Mouse (Mus musculus) midbrain, embryonic 15.5 days (tissue): ENCODE measurements at regions not wholly inside any gene's neighbourhood (a gene's known extent, or its start where the extent isn't known, plus 50 kb on each side); places are given as distances from the start of the nearest gene placed in this dataset.
A peak's percentile ranks its signal among the peaks of the same experiment; 100 is the strongest.
"Not testable (repeated sequence)": the region's sequence is repeated elsewhere in the genome, so short reads cannot be mapped to it uniquely, and the experiment has no call there.

ENCODE experiments used
- ATAC-seq: fragments of 200-750 bp; cut with Nextera tagmentation; replicated peaks from 2 replicates; pipeline ENCODE4 v1.8.0; 2017; ENCODE audit warnings: moderate TSS enrichment
- H3K27ac ChIP-seq: fragments of 300-500 bp; sonication (generic); 2 replicates; pipeline ENCODE4 v1.5.1; 2015; ENCODE audit warnings: mild to moderate bottlenecking, inconsistent platforms
- H3K27me3 ChIP-seq: fragments of 300-500 bp; sonication (generic); replicated peaks from 2 replicates; pipeline ENCODE4 v1.6.1; 2015; ENCODE audit warnings: inconsistent platforms
- H3K36me3 ChIP-seq: fragments of 300-500 bp; sonication (generic); replicated peaks from 2 replicates; pipeline ENCODE4 v1.6.1; 2015; ENCODE audit warnings: inconsistent platforms
- H3K4me1 ChIP-seq: fragments of 300-500 bp; sonication (generic); 2 replicates; pipeline ENCODE4 v1.6.1; 2015; ENCODE audit warnings: inconsistent platforms
- H3K4me2 ChIP-seq: fragments of 300-500 bp; sonication (generic); 2 replicates; pipeline ENCODE4 v1.6.1; 2015; ENCODE audit warnings: inconsistent platforms, mild to moderate bottlenecking, moderate library complexity
- H3K4me3 ChIP-seq: fragments of 300-500 bp; sonication (generic); 2 replicates; pipeline ENCODE4 v1.5.1; 2015; ENCODE audit warnings: mild to moderate bottlenecking, inconsistent platforms
- H3K9ac ChIP-seq: fragments of 300-500 bp; sonication (generic); 2 replicates; pipeline ENCODE4 v1.6.1; 2015; ENCODE audit warnings: mild to moderate bottlenecking, inconsistent platforms
- H3K9me3 ChIP-seq: fragments of 300-500 bp; sonication (generic); 2 replicates; pipeline ENCODE4 v1.6.1; 2016; ENCODE audit warnings: inconsistent platforms
- WGBS: fragments of 180-500 bp; shearing (Covaris S2); methylation state at CpG from one replicate; pipeline ENCODE4 v1.1.7; 2015; ENCODE audit warnings: mixed read lengths; 5-methylcytosine and 5-hydroxymethylcytosine counted together

- H3K36me3 ChIP-seq, result no peaks in the 10 kb centered on the region
- H3K4me2 ChIP-seq, result no peak overlapping the region
- ATAC-seq, result no peak
- no peaks in the 10 kb centered on the region for H3K4me1 ChIP-seq
- no peaks in the 10 kb centered on the region for H3K9me3 ChIP-seq
- no peaks in the 10 kb centered on the region for H3K27me3 ChIP-seq
- H3K4me3 ChIP-seq, result no peak overlapping the region
- 84% methylated on average over 4 of the region's 4 CpGs for WGBS
- H3K27ac ChIP-seq, result no peak overlapping the region
- no peak overlapping the region for H3K9ac ChIP-seq
These were observed 92.9 kb upstream of the Pfn2 start for GRCm38 (mm10) chr3:57940504-57941381.

GRCm38 (mm10) chr3:57944698-57945097 lies 96.8 kb upstream of the Pfn2 start:
- Histone ChIP-seq H3K4me1 (no peaks in the 10 kb centered on the region), H3K9ac (no peak overlapping the region), H3K4me2 (no peak overlapping the region), H3K36me3 (no peaks in the 10 kb centered on the region), H3K9me3 (no peaks in the 10 kb centered on the region), H3K27me3 (no peaks in the 10 kb centered on the region), H3K4me3 (no peak overlapping the region), H3K27ac (no peak overlapping the region)
- 78% methylated on average over 2 of the region's 2 CpGs for WGBS
- no peak for ATAC-seq

GRCm38 (mm10) chr3:57945765-57946164 lies 97.9 kb upstream of the Pfn2 start:
- WGBS, result 42% methylated on average over 5 of the region's 5 CpGs
- ATAC-seq, result peak; percentile 69; the same call in 1 of the 2 replicates
- Histone ChIP-seq H3K4me3 (no peak overlapping the region), H3K36me3 (no peaks in the 10 kb centered on the region), H3K4me2 (no peak overlapping the region), H3K9me3 (no peaks in the 10 kb centered on the region), H3K27ac (no peak overlapping the region), H3K4me1 (no peaks in the 10 kb centered on the region), H3K9ac (no peak overlapping the region), H3K27me3 (no peaks in the 10 kb centered on the region)

- 98% methylated on average over 2 of the region's 2 CpGs for WGBS
- Histone ChIP-seq H3K27ac (no peak overlapping the region), H3K9ac (no peak overlapping the region), H3K9me3 (no peaks in the 10 kb centered on the region), H3K36me3 (no peaks in the 10 kb centered on the region), H3K4me2 (no peak overlapping the region), H3K4me1 (no peaks in the 10 kb centered on the region), H3K4me3 (no peak overlapping the region), H3K27me3 (no peaks in the 10 kb centered on the region)
- no peak for ATAC-seq
These were observed 99.5 kb upstream of the Pfn2 start for GRCm38 (mm10) chr3:57947331-57947730.

GRCm38 (mm10) chr3:57948720-57949119 lies 100.8 kb upstream of the Pfn2 start:
- Histone ChIP-seq H3K4me2 (no peak overlapping the region), H3K4me1 (no peaks in the 10 kb centered on the region), H3K9me3 (no peaks in the 10 kb centered on the region), H3K27ac (no peak overlapping the region), H3K9ac (no peak overlapping the region), H3K4me3 (no peak overlapping the region), H3K36me3 (no peaks in the 10 kb centered on the region), H3K27me3 (no peaks in the 10 kb centered on the region)
- 94% methylated on average over 1 of the region's 1 CpGs for WGBS
- ATAC-seq, result no peak

GRCm38 (mm10) chr3:57950431-57951331 lies 102.8 kb upstream of the Pfn2 start:
- H3K9me3 ChIP-seq, result no peaks in the 10 kb centered on the region
- 0 out of 2 replicates have a peak overlapping the region, but pooled peaks have one; percentile 14 for H3K27ac ChIP-seq
- no peak overlapping the region for H3K4me3 ChIP-seq
- no peaks in the 10 kb centered on the region for H3K4me1 ChIP-seq
- H3K27me3 ChIP-seq, result no peaks in the 10 kb centered on the region
- peak; percentile 69 for ATAC-seq
- WGBS, result 42% methylated on average over 7 of the region's 7 CpGs
- H3K9ac ChIP-seq, result no peak overlapping the region
- no peaks in the 10 kb centered on the region for H3K36me3 ChIP-seq
- H3K4me2 ChIP-seq, result no peak overlapping the region

GRCm38 (mm10) chr3:57951438-57951837 lies 103.6 kb upstream of the Pfn2 start:
- no peaks in the 10 kb centered on the region for H3K4me1 ChIP-seq
- no peak overlapping the region for H3K9ac ChIP-seq
- no peak overlapping the region for H3K27ac ChIP-seq
- 0 out of 2 replicates have a peak, but pooled peaks have one; percentile 34 for ATAC-seq
- no peaks in the 10 kb centered on the region for H3K9me3 ChIP-seq
- H3K4me2 ChIP-seq, result no peak overlapping the region
- no peaks in the 10 kb centered on the region for H3K27me3 ChIP-seq
- WGBS, result 5% methylated on average over 5 of the region's 5 CpGs
- H3K36me3 ChIP-seq, result no peaks in the 10 kb centered on the region
- no peak overlapping the region for H3K4me3 ChIP-seq

GRCm38 (mm10) chr3:57957352-57957751 lies 109.5 kb upstream of the Pfn2 start:
- Histone ChIP-seq H3K9me3 (no peaks in the 10 kb centered on the region), H3K4me3 (no peak overlapping the region), H3K4me2 (no peak overlapping the region), H3K27ac (no peak overlapping the region), H3K4me1 (no peaks in the 10 kb centered on the region), H3K36me3 (no peaks in the 10 kb centered on the region), H3K27me3 (no peaks in the 10 kb centered on the region), H3K9ac (no peak overlapping the region)
- ATAC-seq, result peak; percentile 80
- 77% methylated on average over 4 of the region's 4 CpGs for WGBS

- ATAC-seq, result no peak
- no peaks in the 10 kb centered on the region for H3K4me1 ChIP-seq
- 94% methylated on average over 7 of the region's 7 CpGs for WGBS
- no peak overlapping the region for H3K9ac ChIP-seq
- no peak overlapping the region for H3K27ac ChIP-seq
- H3K9me3 ChIP-seq, result no peaks in the 10 kb centered on the region
- no peak overlapping the region for H3K4me2 ChIP-seq
- no peaks in the 10 kb centered on the region for H3K27me3 ChIP-seq
- H3K36me3 ChIP-seq, result no peaks in the 10 kb centered on the region
- H3K4me3 ChIP-seq, result no peak overlapping the region
These were observed 116.1 kb upstream of the Pfn2 start for GRCm38 (mm10) chr3:57963965-57964364.

GRCm38 (mm10) chr3:57970614-57971013 lies 122.7 kb upstream of the Pfn2 start:
- not testable (repeated sequence) for H3K9me3 ChIP-seq, H3K4me3 ChIP-seq, H3K36me3 ChIP-seq, ATAC-seq, H3K27ac ChIP-seq, H3K4me1 ChIP-seq, H3K9ac ChIP-seq, H3K4me2 ChIP-seq, H3K27me3 ChIP-seq
- 90% methylated on average over 2 of the region's 2 CpGs for WGBS

- no peak overlapping the region for H3K4me2 ChIP-seq
- no peak overlapping the region for H3K27ac ChIP-seq
- 40% methylated on average over 6 of the region's 6 CpGs for WGBS
- H3K9ac ChIP-seq, result no peak overlapping the region
- no peaks in the 10 kb centered on the region for H3K4me1 ChIP-seq
- ATAC-seq, result peak; percentile 65; the same call in 1 of the 2 replicates
- no peaks in the 10 kb centered on the region for H3K9me3 ChIP-seq
- H3K4me3 ChIP-seq, result no peak overlapping the region
- no peaks in the 10 kb centered on the region for H3K27me3 ChIP-seq
- no peaks in the 10 kb centered on the region for H3K36me3 ChIP-seq
These were observed 124.8 kb upstream of the Pfn2 start for GRCm38 (mm10) chr3:57972469-57973245.

- no peaks in the 10 kb centered on the region for H3K27me3 ChIP-seq
- no peak overlapping the region for H3K27ac ChIP-seq
- H3K9me3 ChIP-seq, result no peaks in the 10 kb centered on the region
- 81% methylated on average over 3 of the region's 3 CpGs for WGBS
- no peak for ATAC-seq
- H3K4me3 ChIP-seq, result no peak overlapping the region
- H3K4me2 ChIP-seq, result no peak overlapping the region
- no peaks in the 10 kb centered on the region for H3K4me1 ChIP-seq
- H3K9ac ChIP-seq, result no peak overlapping the region
- no peaks in the 10 kb centered on the region for H3K36me3 ChIP-seq
These were observed 125.7 kb upstream of the Pfn2 start for GRCm38 (mm10) chr3:57973546-57973945.
